Mouse (Mus musculus) heart, embryonic 12.5 days (tissue): Measurements from ENCODE around the gene Isg15. TPM values are rescaled to one million over a fixed set of nuclear protein-coding genes. Genes with fewer than 3 reads are reported as not detected.
"Not testable (repeated sequence)": the region's sequence is repeated elsewhere in the genome, so short reads cannot be mapped to it uniquely, and the experiment has no call there.

Source experiments
- ATAC-seq: fragments of 200-750 bp; cut with Nextera tagmentation; 2 replicates; pipeline ENCODE4 v1.8.0; 2017; ENCODE audit warnings: moderate TSS enrichment, moderate library complexity; ENCODE audit not compliant: insufficient number of reproducible peaks, low FRiP score
- H3K27ac ChIP-seq: fragments of 300-500 bp; sonication (generic); 2 replicates; pipeline ENCODE4 v1.5.1; 2016; ENCODE audit warnings: mild to moderate bottlenecking, moderate library complexity; ENCODE audit not compliant: poor library complexity, severe bottlenecking
- H3K27me3 ChIP-seq: fragments of 300-500 bp; sonication (generic); replicated peaks from 2 replicates; pipeline ENCODE4 v1.6.1; 2016; ENCODE audit warnings: mild to moderate bottlenecking, moderate library complexity
- H3K36me3 ChIP-seq: fragments of 300-500 bp; sonication (generic); 2 replicates; pipeline ENCODE4 v1.6.1; 2016; ENCODE audit warnings: mild to moderate bottlenecking, moderate library complexity
- H3K4me1 ChIP-seq: fragments of 300-500 bp; sonication (generic); replicated peaks from 2 replicates; pipeline ENCODE4 v1.6.1; 2016; ENCODE audit warnings: mild to moderate bottlenecking
- H3K4me2 ChIP-seq: fragments of 300-500 bp; sonication (generic); 2 replicates; pipeline ENCODE4 v1.6.1; 2016; ENCODE audit warnings: mild to moderate bottlenecking, moderate library complexity
- H3K4me3 ChIP-seq: fragments of 300-500 bp; sonication (generic); 2 replicates; pipeline ENCODE4 v1.5.1; 2016; ENCODE audit warnings: mild to moderate bottlenecking
- H3K9ac ChIP-seq: fragments of 300-500 bp; sonication (generic); 2 replicates; pipeline ENCODE4 v1.6.1; 2016; ENCODE audit warnings: mild to moderate bottlenecking, moderate library complexity
- H3K9me3 ChIP-seq: fragments of 300-500 bp; sonication (generic); replicated peaks from 2 replicates; pipeline ENCODE4 v1.6.1; 2016; ENCODE audit warnings: mild to moderate bottlenecking, moderate library complexity
- WGBS: fragments of 180-500 bp; shearing (Covaris S2); methylation state at CpG from one replicate; pipeline ENCODE4 v1.1.7; 2016; 5-methylcytosine and 5-hydroxymethylcytosine counted together
- polyA plus RNA-seq: library from polyadenylated mRNA; unstranded; fragments of >200 nt; fragmentation: Nextera tagmentation; extraction: Ambion mirVana; gene quantifications from 2 replicates; pipeline ENCODE4 v1.2.1, GENCODE M21; 2016

Isg15 gene
- polyA plus RNA-seq, 1 experiment from 2014 or later: 2.8 TPM

DNA sequence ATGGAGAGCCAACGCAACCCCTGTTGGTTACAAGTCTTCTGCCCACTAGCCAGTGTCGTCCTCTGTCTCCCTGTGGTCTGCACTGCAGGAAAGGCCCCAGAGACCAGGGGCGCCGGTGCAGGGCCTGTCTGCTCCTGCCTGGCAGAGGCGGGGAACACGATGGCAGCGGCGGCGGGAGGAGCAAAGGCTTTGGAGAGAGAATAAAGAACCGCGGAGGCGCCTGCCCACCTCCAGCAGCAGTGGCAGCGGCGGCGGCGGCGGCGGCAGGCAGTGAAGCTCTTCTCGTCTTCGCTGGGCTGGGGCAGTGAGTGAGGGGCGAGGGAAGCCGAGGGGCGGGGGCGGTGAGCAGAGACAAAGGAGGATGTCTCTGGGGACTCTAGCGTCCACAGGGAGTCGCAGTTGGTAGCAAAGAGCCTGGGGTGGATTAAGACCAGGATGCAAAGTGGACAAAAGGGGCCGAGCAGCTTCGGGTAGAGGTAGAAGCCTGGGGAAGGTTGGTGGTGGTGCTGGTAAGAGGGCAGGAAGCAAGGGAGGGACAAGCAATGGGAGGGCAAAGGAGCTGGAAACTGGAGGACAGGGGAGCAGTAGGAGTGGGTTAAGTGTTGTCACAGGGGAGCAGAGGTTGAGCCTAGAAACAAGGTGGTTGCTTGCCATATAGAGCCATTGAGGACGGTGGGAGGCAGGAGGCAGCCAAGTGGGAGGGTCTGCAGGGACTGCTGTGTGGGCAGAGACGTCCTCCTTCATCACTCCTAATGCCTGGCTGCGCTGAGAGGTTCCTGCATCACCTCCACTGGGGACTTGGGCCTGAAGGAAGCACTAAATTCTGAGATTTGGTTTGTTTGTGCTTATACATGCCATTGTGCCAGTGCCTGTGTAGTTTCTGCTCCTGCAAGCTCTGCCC is 14.4 kb downstream of the Isg15 start:
- H3K36me3 ChIP-seq: peaks cover 35% of the 10 kb centered on the region
- peak overlapping the region; percentile 66 for H3K4me2 ChIP-seq
- peak overlapping the region; percentile 74 for H3K9ac ChIP-seq
- H3K27me3 ChIP-seq: no peaks in the 10 kb centered on the region
- H3K27ac ChIP-seq: peak overlapping the region; percentile 64
- no peaks in the 10 kb centered on the region for H3K9me3 ChIP-seq
- peak overlapping the region; percentile 37 for H3K4me3 ChIP-seq
- peaks cover 69% of the 10 kb centered on the region for H3K4me1 ChIP-seq
- 8% methylated on average over 30 of the region's 31 CpGs for WGBS
- no peak for ATAC-seq

DNA sequence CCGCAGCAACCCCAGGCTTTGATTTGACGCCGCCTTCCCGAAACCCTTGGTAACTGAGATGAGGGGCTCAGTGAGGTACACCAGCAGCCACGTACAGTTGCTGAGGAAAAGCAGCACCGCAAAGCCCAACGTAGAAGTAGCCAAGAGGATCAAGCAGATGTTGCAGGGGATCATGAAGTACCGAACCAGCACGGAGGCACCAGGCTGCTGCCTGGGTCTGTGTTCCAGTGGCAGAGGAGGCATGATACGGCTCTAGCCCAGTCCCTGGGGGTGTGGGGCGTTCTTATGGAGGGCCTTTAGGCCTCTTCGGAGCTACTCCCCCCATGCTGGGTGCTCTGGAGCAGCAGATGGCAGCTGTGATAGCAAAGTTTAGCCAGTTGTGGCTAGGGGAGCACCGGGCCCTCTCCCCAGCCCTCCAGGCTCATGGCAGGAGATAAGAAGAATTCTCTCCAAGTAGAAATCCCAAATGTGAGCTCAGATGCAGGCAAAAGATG is 15.1 kb downstream of the Isg15 start:
- Histone ChIP-seq H3K27ac (peak overlapping the region; percentile 64), H3K4me3 (peak overlapping the region; percentile 37), H3K9me3 (no peaks in the 10 kb centered on the region), H3K4me2 (peak overlapping the region; percentile 66), H3K4me1 (peaks cover 63% of the 10 kb centered on the region), H3K9ac (peak overlapping the region; percentile 74), H3K36me3 (peaks cover 32% of the 10 kb centered on the region), H3K27me3 (no peaks in the 10 kb centered on the region)
- 64% methylated on average over 13 of the region's 13 CpGs for WGBS
- no peak for ATAC-seq

DNA sequence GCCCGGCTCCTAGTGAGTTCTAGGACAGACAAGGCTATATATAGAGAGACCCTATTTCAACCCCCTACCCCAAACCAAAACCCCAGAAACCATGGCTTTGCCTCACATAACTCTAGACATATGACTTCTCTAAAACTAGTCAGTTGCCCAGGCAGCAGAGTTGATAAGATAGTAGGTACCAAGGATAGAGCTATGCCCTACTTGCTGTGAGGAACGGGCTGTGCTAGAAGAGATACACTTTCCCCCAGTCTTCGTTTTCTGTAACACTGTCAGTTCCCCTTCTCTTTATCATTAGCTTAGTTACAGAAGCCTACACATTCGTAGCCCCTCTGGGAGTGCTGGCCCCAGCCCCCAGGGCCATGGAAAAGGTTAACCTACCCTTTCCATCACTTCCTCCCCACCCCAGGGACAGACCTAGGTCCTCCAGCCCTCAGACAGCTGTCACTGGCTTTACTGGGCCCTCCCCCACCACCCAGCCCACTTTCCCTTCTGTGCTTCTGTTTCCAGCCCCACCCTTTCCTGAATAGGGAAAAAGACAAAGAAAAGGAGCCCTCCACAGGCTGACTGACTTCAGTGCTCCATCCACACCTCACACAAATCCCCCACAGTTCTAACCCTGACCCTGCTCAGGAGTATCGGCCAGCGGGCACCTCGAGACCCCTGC is 16.2 kb downstream of the Isg15 start:
- ATAC-seq: peak; percentile 62
- H3K4me1 ChIP-seq: peaks cover 52% of the 10 kb centered on the region
- WGBS: 58% methylated on average over 7 of the region's 7 CpGs
- no peaks in the 10 kb centered on the region for H3K9me3 ChIP-seq
- H3K36me3 ChIP-seq: peaks cover 36% of the 10 kb centered on the region
- no peaks in the 10 kb centered on the region for H3K27me3 ChIP-seq
- H3K9ac ChIP-seq: no peak overlapping the region
- H3K27ac ChIP-seq: peak overlapping the region; percentile 29; the same call in 1 of the 2 replicates
- H3K4me2 ChIP-seq: peak overlapping the region; percentile 24; the same call in 1 of the 2 replicates
- no peak overlapping the region for H3K4me3 ChIP-seq

- Histone ChIP-seq H3K4me3 (no peak overlapping the region), H3K27ac (no peak overlapping the region), H3K9ac (no peak overlapping the region), H3K36me3 (peaks cover 43% of the 10 kb centered on the region), H3K4me1 (peaks cover 46% of the 10 kb centered on the region), H3K4me2 (no peak overlapping the region), H3K9me3 (no peaks in the 10 kb centered on the region), H3K27me3 (no peaks in the 10 kb centered on the region)
- no peak for ATAC-seq
- WGBS: 73% methylated on average over 5 of the region's 5 CpGs
Measured at GRCm38 (mm10) chr4:156183747-156184146, 16.9 kb downstream of the Isg15 start.

GRCm38 (mm10) chr4:156177630-156178029 is 23.0 kb downstream of the Isg15 start:
- 89% methylated on average over 9 of the region's 9 CpGs for WGBS
- no peak for ATAC-seq

DNA sequence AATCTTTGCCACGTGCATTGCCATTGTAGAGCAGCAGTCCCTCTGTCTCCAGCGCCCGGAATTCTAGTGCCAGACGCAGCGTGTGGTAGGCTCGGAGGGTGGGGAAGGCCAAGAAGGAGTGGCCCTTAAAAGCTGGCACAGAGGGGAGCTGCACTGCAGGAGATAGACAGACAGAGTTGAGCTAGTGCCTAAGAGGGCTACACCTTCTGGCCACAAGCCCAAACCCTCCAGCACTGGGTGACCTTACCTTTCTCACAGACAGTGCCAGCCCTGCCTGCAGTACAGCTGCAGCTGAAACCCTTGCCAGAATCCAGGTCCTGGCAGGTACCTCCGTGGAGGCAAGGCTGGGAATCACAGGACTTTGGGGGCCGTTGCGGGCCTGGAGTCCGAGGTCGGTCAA is 28.8 kb downstream of the Isg15 start:
- 95% methylated on average over 11 of the region's 11 CpGs for WGBS
- H3K36me3 ChIP-seq: peaks cover 99% of the 10 kb centered on the region
- no peak for ATAC-seq

More at GRCm38 (mm10) chr4:156177630-156178029, 23.0 kb downstream of the Isg15 start:
- Histone ChIP-seq H3K4me1 (no peaks in the 10 kb centered on the region), H3K9me3 (no peaks in the 10 kb centered on the region), H3K36me3 (peaks cover 87% of the 10 kb centered on the region), H3K4me3 (no peak overlapping the region), H3K27me3 (no peaks in the 10 kb centered on the region), H3K27ac (no peak overlapping the region), H3K4me2 (no peak overlapping the region), H3K9ac (no peak overlapping the region)

GRCm38 (mm10) chr4:156169129-156169528 is 31.5 kb downstream of the Isg15 start:
- Histone ChIP-seq H3K27me3 (no peaks in the 10 kb centered on the region), H3K36me3 (peaks cover 99% of the 10 kb centered on the region), H3K9ac (no peak overlapping the region), H3K27ac (no peak overlapping the region), H3K4me1 (no peaks in the 10 kb centered on the region), H3K4me2 (no peak overlapping the region), H3K4me3 (no peak overlapping the region), H3K9me3 (no peaks in the 10 kb centered on the region)
- WGBS: 95% methylated on average over 10 of the region's 10 CpGs
- no peak for ATAC-seq

More for the DNA sequence above, 28.8 kb downstream of the Isg15 start:
- no peaks in the 10 kb centered on the region for H3K27me3 ChIP-seq
- H3K27ac ChIP-seq: no peak overlapping the region
- no peak overlapping the region for H3K4me3 ChIP-seq
- no peak overlapping the region for H3K9ac ChIP-seq
- H3K9me3 ChIP-seq: no peaks in the 10 kb centered on the region
- H3K4me2 ChIP-seq: no peak overlapping the region
- no peaks in the 10 kb centered on the region for H3K4me1 ChIP-seq

GRCm38 (mm10) chr4:156168611-156169010 is 32.0 kb downstream of the Isg15 start:
- Histone ChIP-seq H3K4me3 (no peak overlapping the region), H3K27ac (no peak overlapping the region), H3K4me1 (no peaks in the 10 kb centered on the region), H3K27me3 (no peaks in the 10 kb centered on the region), H3K36me3 (peaks cover 99% of the 10 kb centered on the region), H3K9ac (no peak overlapping the region), H3K9me3 (no peaks in the 10 kb centered on the region; the same call in 1 of the 2 replicates), H3K4me2 (no peak overlapping the region)
- ATAC-seq: no peak
- WGBS: 91% methylated on average over 8 of the region's 8 CpGs

GRCm38 (mm10) chr4:156166477-156166876 is 34.1 kb downstream of the Isg15 start:
- no peak for ATAC-seq
- 92% methylated on average over 9 of the region's 9 CpGs for WGBS
- no peaks in the 10 kb centered on the region for H3K27me3 ChIP-seq
- H3K4me2 ChIP-seq: no peak overlapping the region
- no peak overlapping the region for H3K27ac ChIP-seq
- H3K9me3 ChIP-seq: peaks cover 15% of the 10 kb centered on the region
- H3K36me3 ChIP-seq: peaks cover 98% of the 10 kb centered on the region
- H3K4me1 ChIP-seq: no peaks in the 10 kb centered on the region
- H3K9ac ChIP-seq: no peak overlapping the region
- H3K4me3 ChIP-seq: no peak overlapping the region

GRCm38 (mm10) chr4:156154771-156155170 is 45.8 kb downstream of the Isg15 start:
- WGBS: 88% methylated on average over 3 of the region's 3 CpGs

DNA sequence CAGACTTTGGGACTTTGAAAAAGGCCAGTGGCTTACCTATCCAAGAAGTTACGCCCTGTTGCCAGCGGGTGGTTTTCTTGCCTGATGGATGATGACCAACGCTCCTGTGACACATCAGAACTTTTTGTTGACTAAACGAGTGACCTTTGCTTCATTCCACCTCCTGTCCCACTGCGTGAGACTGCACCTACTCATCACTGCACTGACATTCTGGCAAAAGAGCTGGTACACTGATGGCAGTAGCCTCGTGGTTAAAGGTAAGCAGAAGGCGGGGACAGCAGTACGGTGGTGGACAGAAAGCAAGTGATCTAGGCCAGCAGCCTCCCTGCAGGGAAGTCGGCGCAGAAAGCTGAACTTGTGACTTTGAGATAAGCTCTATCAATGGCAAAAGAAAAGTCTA is 49.7 kb downstream of the Isg15 start:
- not testable (repeated sequence) for H3K27ac ChIP-seq, H3K4me1 ChIP-seq, H3K4me3 ChIP-seq, H3K36me3 ChIP-seq, H3K4me2 ChIP-seq, ATAC-seq, H3K27me3 ChIP-seq, H3K9ac ChIP-seq
- 82% methylated on average over 10 of the region's 10 CpGs for WGBS
- peaks cover 13% of the 10 kb centered on the region for H3K9me3 ChIP-seq

More at GRCm38 (mm10) chr4:156154771-156155170, 45.8 kb downstream of the Isg15 start:
- no peak overlapping the region for H3K4me2 ChIP-seq
- H3K36me3 ChIP-seq: no peaks in the 10 kb centered on the region; the same call in 1 of the 2 replicates
- peaks cover 22% of the 10 kb centered on the region for H3K9me3 ChIP-seq
- H3K27me3 ChIP-seq: no peaks in the 10 kb centered on the region
- no peaks in the 10 kb centered on the region for H3K4me1 ChIP-seq
- H3K9ac ChIP-seq: no peak overlapping the region
- H3K4me3 ChIP-seq: no peak overlapping the region
- no peak overlapping the region for H3K27ac ChIP-seq
- ATAC-seq: no peak
